Mouse (Mus musculus): ENCODE measurements at regions not wholly inside any gene's neighbourhood (a gene's known extent, or its start where the extent isn't known, plus 50 kb on each side); places are given as distances from the start of the nearest gene placed in this dataset.

DNA sequence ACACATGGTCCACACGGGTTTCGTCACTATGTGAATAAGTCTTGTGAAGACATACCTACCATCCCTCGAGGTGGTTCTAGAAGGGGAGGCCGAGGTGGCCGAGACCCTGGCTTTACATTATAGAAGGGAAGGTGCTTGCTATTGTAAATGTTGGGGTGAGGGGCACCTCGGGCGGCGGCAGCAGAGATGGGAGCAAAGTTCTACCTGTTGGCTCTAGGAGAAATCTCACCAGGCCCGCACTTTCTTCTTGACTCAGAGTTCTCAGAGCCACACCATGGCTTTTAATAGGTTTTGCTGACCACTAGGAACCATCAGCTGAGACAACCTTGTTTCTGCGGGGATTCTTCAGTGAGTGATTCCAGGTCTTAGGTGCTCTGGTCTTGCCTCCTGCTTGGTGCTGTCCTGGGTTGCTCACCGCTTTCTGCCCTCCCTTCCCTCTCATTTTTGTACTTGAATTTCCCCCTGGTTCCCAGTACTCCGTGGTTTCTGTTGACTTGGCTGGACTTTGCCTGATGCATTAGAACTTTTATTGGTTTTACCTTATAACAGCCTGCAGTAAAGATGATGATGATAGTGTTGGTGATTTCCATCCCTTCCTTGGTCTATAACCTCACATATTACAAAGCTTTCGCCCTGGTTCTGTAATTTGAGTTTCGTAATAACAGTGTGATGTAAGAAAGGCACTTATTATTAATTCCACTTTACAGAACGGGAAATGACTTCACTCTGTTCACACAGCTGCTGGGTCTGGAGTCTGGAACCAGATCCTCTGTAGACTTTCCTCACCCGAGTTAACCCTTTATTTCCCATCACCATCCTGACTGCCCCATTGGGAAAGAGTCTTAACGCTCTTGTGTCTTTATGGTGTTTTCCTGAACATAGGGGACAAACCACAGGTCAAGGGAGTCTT lies 185.6 kb downstream of the 4933412E24Rik start:
- Histone ChIP-seq H3K4me3 (no peak overlapping the region), H3K4me2 (ENCODE audit: low read depth) (peak overlapping the region; percentile 7), H3K27me3 (ENCODE audit: control insufficient read depth, insufficient read depth, insufficient read length) (no peaks in the 10 kb centered on the region), H3ac (ENCODE audit: control insufficient read depth, insufficient read length) (no peak overlapping the region), H3K79me2 (ENCODE audit: control insufficient read depth, insufficient read depth) (no peaks in the 10 kb centered on the region), H3K36me3 (ENCODE audit: control insufficient read depth, insufficient read depth) (no peaks in the 10 kb centered on the region)
- TF ChIP-seq CEBPB (IDR thresholded peaks at IDR 0.05; ENCODE audit: insufficient read depth, poor library complexity, severe bottlenecking) (peak; percentile 86), MYOG (IDR thresholded peaks at IDR 0.05; ENCODE audit: control insufficient read depth in 1 of 3, insufficient read depth in 1 of 3, insufficient read length in 2 of 3, low read depth in 2 of 3) (no peak), MYOD1 (IDR thresholded peaks at IDR 0.05; ENCODE audit: control insufficient read depth in 1 of 3, insufficient read length in 2 of 3, low read depth in 2 of 3) (peak in 2 of 3 experiments; percentile 25 to 36), MAX (IDR thresholded peaks at IDR 0.05; ENCODE audit: low read depth) (no peak), REST (IDR thresholded peaks at IDR 0.05; ENCODE audit: insufficient read depth, insufficient read length) (no peak)

DNA sequence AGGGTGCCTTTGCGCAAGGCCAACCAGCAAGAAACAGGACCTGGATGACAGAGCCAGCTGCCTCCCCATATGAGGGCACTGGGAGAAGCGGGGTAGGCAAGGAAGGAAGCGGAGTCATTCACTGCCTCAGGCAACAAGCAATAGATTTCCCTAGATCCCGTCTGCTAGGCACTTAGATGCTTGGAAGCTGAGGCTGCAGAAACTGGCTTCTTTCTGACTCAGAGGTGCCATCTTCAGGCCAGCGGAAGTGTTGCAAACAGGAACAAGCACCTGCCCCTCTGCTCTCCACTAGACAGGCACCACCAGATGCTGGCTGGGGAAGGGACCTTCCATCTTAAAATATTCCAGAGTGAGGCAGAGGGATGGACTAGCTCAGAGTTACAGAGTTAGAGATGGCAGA lies 188.0 kb downstream of the 4933412E24Rik start:
- Histone ChIP-seq H3K4me2 (ENCODE audit: low read depth) (peak overlapping the region; percentile 83), H3K36me3 (ENCODE audit: control insufficient read depth, insufficient read depth) (no peaks in the 10 kb centered on the region), H3K4me3 (no peak overlapping the region), H3K27me3 (ENCODE audit: control insufficient read depth, insufficient read depth, insufficient read length) (no peaks in the 10 kb centered on the region), H3ac (ENCODE audit: control insufficient read depth, insufficient read length) (no peak overlapping the region), H3K79me2 (ENCODE audit: control insufficient read depth, insufficient read depth) (no peaks in the 10 kb centered on the region)
- no peak for TF ChIP-seq POLR2AphosphoS2 (IDR thresholded peaks at IDR 0.05; ENCODE audit: insufficient read length, low read depth)
- no peak for TF ChIP-seq MAX (IDR thresholded peaks at IDR 0.05; ENCODE audit: low read depth)
- TF ChIP-seq REST (IDR thresholded peaks at IDR 0.05; ENCODE audit: insufficient read depth, insufficient read length): no peak
- TF ChIP-seq USF1 (IDR thresholded peaks at IDR 0.05; ENCODE audit: low read depth): no peak
- TF ChIP-seq SRF (IDR thresholded peaks at IDR 0.05; ENCODE audit: control insufficient read depth, insufficient read length, low read depth): no peak
- no peak for TF ChIP-seq POLR2A (IDR thresholded peaks at IDR 0.05; ENCODE audit: insufficient read length, low read depth)
- peak; percentile 19 for TF ChIP-seq TCF12 (IDR thresholded peaks at IDR 0.05; ENCODE audit: insufficient read depth, poor library complexity, severe bottlenecking)
- TF ChIP-seq TCF3 (IDR thresholded peaks at IDR 0.05; ENCODE audit: insufficient read length, low read depth): no peak
- no peak for TF ChIP-seq E2F4 (IDR thresholded peaks at IDR 0.05; ENCODE audit: insufficient read depth)
- TF ChIP-seq MYOD1 (IDR thresholded peaks at IDR 0.05; ENCODE audit: control insufficient read depth in 1 of 3, insufficient read length in 2 of 3, low read depth in 2 of 3): peak; percentile 79 to 84 (median 83)
- TF ChIP-seq CEBPB (IDR thresholded peaks at IDR 0.05; ENCODE audit: insufficient read depth, poor library complexity, severe bottlenecking): no peak
- TF ChIP-seq MYOG (IDR thresholded peaks at IDR 0.05; ENCODE audit: control insufficient read depth in 1 of 3, insufficient read depth in 1 of 3, insufficient read length in 2 of 3, low read depth in 2 of 3): peak in 1 of 3 experiments; percentile 34

DNA sequence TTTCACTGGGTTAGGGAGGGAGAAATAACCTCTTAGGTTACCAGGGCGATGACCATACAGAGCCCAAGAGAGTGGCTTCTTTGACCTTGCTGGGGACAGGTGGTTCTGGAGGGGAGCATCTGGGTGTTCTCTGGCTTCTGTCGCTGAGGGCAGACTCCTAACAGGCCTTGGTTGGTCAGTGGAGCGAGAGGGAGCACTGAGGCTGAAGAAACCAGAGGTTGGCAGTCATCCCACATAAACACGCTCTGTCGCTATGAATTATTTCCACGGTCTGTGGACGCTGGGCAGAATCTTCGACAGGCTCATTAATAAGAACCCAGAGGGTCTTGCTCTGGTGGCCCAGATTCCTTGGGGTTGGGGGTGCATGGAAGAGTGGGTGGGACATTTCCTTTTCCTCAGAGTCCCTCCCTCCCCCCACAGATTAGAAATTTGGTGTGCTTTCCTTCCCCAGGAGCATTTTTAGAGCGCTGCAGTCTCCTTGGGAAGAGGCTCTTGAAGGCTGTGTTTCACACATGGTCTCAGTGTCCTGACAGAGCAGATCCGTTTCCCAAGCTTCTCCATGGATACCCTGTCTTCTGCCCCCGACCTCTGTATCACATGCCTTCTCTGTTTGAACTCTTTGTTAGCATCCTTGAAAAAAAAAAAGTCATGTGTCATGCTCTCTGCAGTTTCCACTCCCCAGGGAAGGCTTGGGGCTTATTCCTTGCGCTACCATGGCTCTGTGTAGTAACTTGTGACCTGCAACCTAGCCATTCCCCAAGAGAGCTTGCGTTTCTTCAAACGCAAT lies 190.1 kb downstream of the 4933412E24Rik start:
- Histone ChIP-seq H3K4me3 (no peak overlapping the region), H3K27me3 (ENCODE audit: control insufficient read depth, insufficient read depth, insufficient read length) (no peaks in the 10 kb centered on the region), H3ac (ENCODE audit: control insufficient read depth, insufficient read length) (no peak overlapping the region), H3K36me3 (ENCODE audit: control insufficient read depth, insufficient read depth) (no peaks in the 10 kb centered on the region), H3K4me2 (ENCODE audit: low read depth) (no peak overlapping the region), H3K79me2 (ENCODE audit: control insufficient read depth, insufficient read depth) (no peaks in the 10 kb centered on the region)
- TF ChIP-seq TCF3 (IDR thresholded peaks at IDR 0.05; ENCODE audit: insufficient read length, low read depth): no peak

DNA sequence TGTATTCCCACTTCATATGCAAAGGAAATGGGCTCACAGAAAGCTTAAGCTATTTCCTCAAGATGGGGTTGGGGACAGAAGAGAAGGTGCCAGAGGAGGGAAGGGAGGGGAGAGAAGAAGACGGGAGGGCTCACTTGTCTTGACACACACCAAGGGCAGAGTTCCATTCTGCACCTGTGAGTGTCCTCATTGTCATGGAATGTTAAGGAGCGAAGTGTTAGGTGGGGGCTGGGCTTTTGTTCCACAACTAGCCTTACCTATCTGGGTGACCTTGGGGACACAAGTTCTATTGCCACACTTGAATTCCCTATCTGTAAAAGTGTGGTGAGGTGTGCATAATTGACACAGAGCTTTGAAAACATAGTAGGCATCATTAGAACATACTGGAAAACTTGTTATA lies 192.5 kb downstream of the 4933412E24Rik start:
- peak overlapping the region; percentile 58 for H3K4me2 ChIP-seq (ENCODE audit: low read depth)
- no peak overlapping the region for H3ac ChIP-seq (ENCODE audit: control insufficient read depth, insufficient read length)
- TF ChIP-seq REST (IDR thresholded peaks at IDR 0.05; ENCODE audit: insufficient read depth, insufficient read length): no peak
- no peak for TF ChIP-seq MYOD1 (IDR thresholded peaks at IDR 0.05; ENCODE audit: control insufficient read depth in 1 of 3, insufficient read length in 2 of 3, low read depth in 2 of 3)
- TF ChIP-seq MYOG (IDR thresholded peaks at IDR 0.05; ENCODE audit: control insufficient read depth in 1 of 3, insufficient read depth in 1 of 3, insufficient read length in 2 of 3, low read depth in 2 of 3): no peak
- no peak for TF ChIP-seq TCF3 (IDR thresholded peaks at IDR 0.05; ENCODE audit: insufficient read length, low read depth)
- no peak for TF ChIP-seq POLR2AphosphoS2 (IDR thresholded peaks at IDR 0.05; ENCODE audit: insufficient read length, low read depth)
- TF ChIP-seq POLR2A (IDR thresholded peaks at IDR 0.05; ENCODE audit: insufficient read length, low read depth): no peak
- no peak for TF ChIP-seq SRF (IDR thresholded peaks at IDR 0.05; ENCODE audit: control insufficient read depth, insufficient read length, low read depth)
- no peak for TF ChIP-seq CEBPB (IDR thresholded peaks at IDR 0.05; ENCODE audit: insufficient read depth, poor library complexity, severe bottlenecking)
- TF ChIP-seq MAX (IDR thresholded peaks at IDR 0.05; ENCODE audit: low read depth): no peak
- no peak for TF ChIP-seq E2F4 (IDR thresholded peaks at IDR 0.05; ENCODE audit: insufficient read depth)
- no peak for TF ChIP-seq USF1 (IDR thresholded peaks at IDR 0.05; ENCODE audit: low read depth)
- TF ChIP-seq TCF12 (IDR thresholded peaks at IDR 0.05; ENCODE audit: insufficient read depth, poor library complexity, severe bottlenecking): no peak
- no peaks in the 10 kb centered on the region for H3K79me2 ChIP-seq (ENCODE audit: control insufficient read depth, insufficient read depth)
- H3K27me3 ChIP-seq (ENCODE audit: control insufficient read depth, insufficient read depth, insufficient read length): no peaks in the 10 kb centered on the region
- H3K36me3 ChIP-seq (ENCODE audit: control insufficient read depth, insufficient read depth): no peaks in the 10 kb centered on the region
- H3K4me3 ChIP-seq: no peak overlapping the region

All from myocyte (in vitro differentiated cells).